Comparison of ENCODE assay signal across 8 mouse cellular contexts in genomic region chr12:75594404-75594803, GRCm38 (mm10). TPM values are rescaled to one million over a fixed set of nuclear protein-coding genes. Genes with fewer than 3 reads are reported as not detected.
DNase-seq lines count a peak whose midpoint lies in the region; ATAC-seq and TF ChIP-seq lines count a peak whose summit lies in the region.

No protein-coding gene starts in this region.

- no peak for DNase-seq in liver, adult 2 months (ENCODE audit: extremely low read depth, low read depth, low spot score)
- no peak for DNase-seq in liver
- no peak for DNase-seq in testis, postnatal 10 days (ENCODE audit: low spot score)
- DNase-seq in thymus, postnatal 14 days = no peak

- H3K79me2 ChIP-seq in liver, adult 2 months (ENCODE audit: control insufficient read depth, insufficient read depth, low read length) = peaks cover 38% of the 10 kb centered on the region

- H3K4me3 ChIP-seq in liver, adult 2 months (ENCODE audit: insufficient read depth, low read depth, low read length) = peak overlapping the region; percentile 42
- H3K4me3 ChIP-seq in forebrain, embryonic 12.5 days (replicated peaks) = peak overlapping the region; percentile 97
- peak overlapping the region; percentile 99; the same call in 1 of the 2 replicates for H3K4me3 ChIP-seq in limb, embryonic 12.5 days (replicated peaks)
- H3K4me3 ChIP-seq in neural tube, embryonic 15.5 days (replicated peaks) = peak overlapping the region; percentile 88

- H3K27ac ChIP-seq in liver, adult 2 months (replicated peaks; ENCODE audit: insufficient read depth, low read depth, low read length) = no peak overlapping the region
- H3K27ac ChIP-seq in forebrain, embryonic 12.5 days = no peak overlapping the region
- no peak overlapping the region for H3K27ac ChIP-seq in limb, embryonic 12.5 days
- no peak overlapping the region for H3K27ac ChIP-seq in neural tube, embryonic 15.5 days (replicated peaks)

- peak overlapping the region; percentile 69 for H3K4me2 ChIP-seq in forebrain, embryonic 12.5 days
- H3K4me2 ChIP-seq in limb, embryonic 12.5 days = peak overlapping the region; percentile 79
- peak overlapping the region; percentile 84 for H3K4me2 ChIP-seq in neural tube, embryonic 15.5 days

- no peak for ATAC-seq in forebrain, embryonic 12.5 days (ENCODE audit: low FRiP score)
- no peak for ATAC-seq in limb, embryonic 12.5 days (ENCODE audit: insufficient number of reproducible peaks, insufficient read depth, low FRiP score, low TSS enrichment, low read depth)
- no peak for ATAC-seq in neural tube, embryonic 15.5 days (ENCODE audit: low FRiP score)
- no peak for ATAC-seq in cerebellum, adult (ENCODE audit: insufficient number of reproducible peaks, low FRiP score, low TSS enrichment)

- peaks cover 9% of the 10 kb centered on the region for H3K4me1 ChIP-seq in liver, adult 2 months (ENCODE audit: control insufficient read depth, insufficient read depth, low read length)
- H3K4me1 ChIP-seq in forebrain, embryonic 12.5 days = peaks cover 14% of the 10 kb centered on the region
- peaks cover 17% of the 10 kb centered on the region for H3K4me1 ChIP-seq in limb, embryonic 12.5 days (replicated peaks)
- H3K4me1 ChIP-seq in neural tube, embryonic 15.5 days = peaks cover 27% of the 10 kb centered on the region

- peaks cover 25% of the 10 kb centered on the region for H3K36me3 ChIP-seq in liver, adult 2 months (ENCODE audit: control insufficient read depth, insufficient read depth, low read length)
- peaks cover 29% of the 10 kb centered on the region for H3K36me3 ChIP-seq in forebrain, embryonic 12.5 days (replicated peaks)
- H3K36me3 ChIP-seq in limb, embryonic 12.5 days = peaks cover 32% of the 10 kb centered on the region
- H3K36me3 ChIP-seq in neural tube, embryonic 15.5 days = peaks cover 20% of the 10 kb centered on the region

- TF ChIP-seq CTCF in liver, adult 2 months (IDR thresholded peaks at IDR 0.05; ENCODE audit: low read depth, low read length) = no peak

- no peaks in the 10 kb centered on the region for H3K9me3 ChIP-seq in forebrain, embryonic 12.5 days
- no peaks in the 10 kb centered on the region for H3K9me3 ChIP-seq in limb, embryonic 12.5 days
- H3K9me3 ChIP-seq in neural tube, embryonic 15.5 days (replicated peaks) = no peaks in the 10 kb centered on the region

- TF ChIP-seq POLR2A in liver, adult 2 months (IDR thresholded peaks at IDR 0.05; ENCODE audit: extremely low read depth, insufficient read depth, low read length) = no peak

- H3K27me3 ChIP-seq in liver, adult 2 months (ENCODE audit: control insufficient read depth, insufficient read depth, low read length) = no peaks in the 10 kb centered on the region
- no peaks in the 10 kb centered on the region for H3K27me3 ChIP-seq in forebrain, embryonic 12.5 days
- H3K27me3 ChIP-seq in limb, embryonic 12.5 days = no peaks in the 10 kb centered on the region
- no peaks in the 10 kb centered on the region for H3K27me3 ChIP-seq in neural tube, embryonic 15.5 days (replicated peaks)

- 39% methylated on average over 5 of the region's 5 CpGs for WGBS in liver, adult 2 months
- WGBS in forebrain, embryonic 12.5 days = 50% methylated on average over 5 of the region's 5 CpGs
- WGBS in limb, embryonic 12.5 days = 55% methylated on average over 5 of the region's 5 CpGs
- WGBS in neural tube, embryonic 15.5 days = 38% methylated on average over 5 of the region's 5 CpGs

- peak overlapping the region; percentile 60; the same call in 1 of the 2 replicates for H3K9ac ChIP-seq in liver, adult 2 months (ENCODE audit: low read depth, low read length)
- peak overlapping the region; percentile 36; the same call in 1 of the 2 replicates for H3K9ac ChIP-seq in forebrain, embryonic 12.5 days
- no peak overlapping the region for H3K9ac ChIP-seq in limb, embryonic 12.5 days (replicated peaks)
- H3K9ac ChIP-seq in neural tube, embryonic 15.5 days (replicated peaks) = peak overlapping the region; percentile 29

RNA-seq across cellular contexts. Expression of gene Ppp2r5e, which starts 1.6 kb away (rescaled TPM):
- 19.2 and 21.3 TPM in 2 replicates for total RNA-seq in liver, adult 2 months (2014; rRNA removed)
- polyA plus RNA-seq in liver, adult 2 months (2012; rRNA removed) = 8.2 and 11.4 TPM in 2 replicates
- polyA plus RNA-seq in forebrain, embryonic 12.5 days (2016; fragmentation: Nextera tagmentation; extraction: Ambion mirVana) = 27.4 and 28.3 TPM in 2 replicates
- 18.8 and 19.7 TPM in 2 replicates for polyA plus RNA-seq in limb, embryonic 12.5 days (2016; fragmentation: Nextera tagmentation; extraction: Ambion mirVana)
- polyA plus RNA-seq in neural tube, embryonic 15.5 days (2015; fragmentation: Nextera tagmentation; extraction: Ambion mirVana) = 19.3 and 20.0 TPM in 2 replicates

Comparison
In these comparisons a context has a peak if more than half of its experiments do, and no peak if none do; other contexts are left out.
1. H3K4me3 ChIP-seq: peak in every context shown above with its lines; median percentile 99 in limb, embryonic 12.5 days; 97 in forebrain, embryonic 12.5 days; 88 in neural tube, embryonic 15.5 days; 42 in liver, adult 2 months.